Mouse (Mus musculus) G1E (cell line): ENCODE measurements around the gene Tmc8. TPM values are rescaled to one million over a fixed set of nuclear protein-coding genes. Genes with fewer than 3 reads are reported as not detected.

Experiments used
- ATAC-seq: 2 replicates; pipeline ENCODE4 v1.8.0; 2016; ENCODE audit warnings: mild to moderate bottlenecking; ENCODE audit not compliant: insufficient number of reproducible peaks, poor library complexity, low FRiP score, severe bottlenecking; ENCODE audit errors: extremely low read depth
- DNase-seq: peaks from one replicate; pipeline ENCODE4 v3.0.0; 2012; ENCODE audit warnings: low spot score
- H3K27me3 ChIP-seq: 2 replicates; pipeline ENCODE4 v1.6.1; 2012; ENCODE audit warnings: mild to moderate bottlenecking, low read length, inconsistent platforms; ENCODE audit not compliant: insufficient read depth
- H3K36me3 ChIP-seq: replicated peaks from 2 replicates; pipeline ENCODE3; 2012; ENCODE audit warnings: mild to moderate bottlenecking, inconsistent platforms
- H3K4me1 ChIP-seq: 2 replicates; pipeline ENCODE4 v1.6.1; 2012; ENCODE audit warnings: low read depth, low read length, inconsistent platforms, mixed read lengths; ENCODE audit not compliant: insufficient read depth
- H3K4me3 ChIP-seq: 2 replicates; pipeline ENCODE4 v1.5.1; 2012; ENCODE audit warnings: low read depth, mild to moderate bottlenecking, inconsistent platforms, low read length, moderate library complexity, mixed read lengths
- H3K9me3 ChIP-seq: replicated peaks from 2 replicates; pipeline ENCODE4 v1.6.1; 2012; ENCODE audit warnings: inconsistent platforms
- CTCF ChIP-seq: IDR thresholded peaks from 2 replicates; pipeline ENCODE4 v1.5.1; 2012; ENCODE audit warnings: low read depth, low read length, inconsistent platforms, mixed read lengths
- GATA1 ChIP-seq: IDR thresholded peaks from 2 replicates; pipeline ENCODE4 v1.6.1; 2012; ENCODE audit warnings: borderline replicate concordance, low read length, inconsistent platforms, mixed read lengths
- GATA2 ChIP-seq: IDR thresholded peaks from 2 replicates; pipeline ENCODE4 v1.6.1; 2012; ENCODE audit warnings: low read depth, low read length, inconsistent platforms, borderline replicate concordance
- POLR2AphosphoS5 ChIP-seq: IDR thresholded peaks from 2 replicates; pipeline ENCODE4 v1.6.1; 2012; ENCODE audit warnings: low read depth, low read length, inconsistent platforms; ENCODE audit not compliant: insufficient replicate concordance
- TAL1 ChIP-seq: conservative IDR thresholded peaks from 2 replicates; pipeline ENCODE4 v1.6.1; 2012; ENCODE audit warnings: low read depth, low read length, inconsistent platforms, mixed read lengths
- polyA plus RNA-seq: library from polyadenylated mRNA; stranded (reverse); fragments of >175 nt; gene quantifications from 2 replicates; pipeline ENCODE4 v1.2.3, GENCODE M21; 2012
- total RNA-seq, 2 experiments: library from RNA; stranded (forward) in 1 of 2; stranded (reverse) in 1 of 2; fragments of 200-1000 nt in 1 of 2; fragments of >200 nt in 1 of 2; fragmentation: Nextera tagmentation in 1 of 2; gene quantifications; 2 replicates each; pipeline ENCODE4 v1.2.3; 2014 to 2017

The Tmc8 gene
- total and polyA plus RNA-seq, 3 experiments: 3.4 to 43.8 (median 26.9) TPM

DNA sequence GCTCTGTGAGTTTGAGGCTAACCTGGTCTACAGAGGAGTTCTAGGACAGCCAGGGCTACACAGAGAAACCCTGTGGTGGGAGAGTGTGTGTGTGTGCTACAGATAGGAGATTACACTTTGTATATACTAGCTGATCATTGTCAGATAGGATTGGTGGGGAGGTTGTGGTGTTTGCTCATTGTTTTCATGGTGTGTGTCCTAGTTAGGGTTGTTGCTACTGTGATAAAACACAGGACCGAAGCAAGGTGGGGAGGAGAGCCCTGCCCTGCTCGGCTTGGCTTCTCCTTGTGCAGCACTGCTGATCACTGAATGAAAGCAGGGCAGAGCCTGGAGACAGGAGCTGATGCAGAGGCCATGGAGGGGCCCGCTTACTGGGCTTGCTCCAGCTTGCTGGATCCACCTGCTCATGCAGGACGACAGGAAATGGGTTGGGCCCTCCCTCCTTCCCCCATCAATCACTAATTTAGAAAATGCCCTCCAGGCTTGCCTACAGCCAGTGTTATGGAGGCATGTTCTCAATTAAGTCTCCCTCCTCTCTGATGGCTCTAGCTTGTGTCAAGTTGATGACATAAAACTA is 38.3 kb upstream of the Tmc8 start:
- ATAC-seq (no peak), DNase-seq (no peak)
- no peak overlapping the region for H3K4me3 ChIP-seq
- TF ChIP-seq GATA1 (no peak), GATA2 (no peak)
- no peaks in the 10 kb centered on the region for H3K27me3 ChIP-seq
- H3K9me3 ChIP-seq: no peaks in the 10 kb centered on the region
- H3K4me1 ChIP-seq: peaks cover 3% of the 10 kb centered on the region; the same call in 1 of the 2 replicates
- peaks cover 98% of the 10 kb centered on the region for H3K36me3 ChIP-seq

DNA sequence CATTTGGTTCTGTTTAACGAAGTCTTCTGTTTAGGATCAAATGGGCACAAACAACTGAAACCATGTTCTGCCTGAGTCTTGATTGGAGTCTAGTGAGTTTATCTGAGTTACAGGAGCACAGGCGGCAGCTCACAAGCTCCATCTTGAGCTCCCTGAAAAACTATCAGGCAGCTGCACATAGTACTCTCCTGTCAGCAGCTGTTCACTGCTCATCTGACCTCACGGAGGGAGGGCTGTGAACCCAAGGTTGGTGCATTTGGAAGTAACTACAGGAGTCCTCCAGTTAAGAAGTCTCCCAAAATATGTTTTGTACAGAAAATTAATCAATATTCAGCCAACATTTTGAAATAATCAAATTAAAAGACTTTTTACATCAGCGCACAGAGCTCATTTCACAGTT is 33.2 kb upstream of the Tmc8 start:
- Histone ChIP-seq H3K36me3 (peaks cover 96% of the 10 kb centered on the region), H3K9me3 (no peaks in the 10 kb centered on the region), H3K4me3 (no peak overlapping the region), H3K4me1 (peaks cover 3% of the 10 kb centered on the region; the same call in 1 of the 2 replicates), H3K27me3 (no peaks in the 10 kb centered on the region)
- DNase-seq: no peak
- no peak for ATAC-seq
- TF ChIP-seq POLR2AphosphoS5 (no peak), CTCF (no peak), GATA1 (no peak), TAL1 (no peak), GATA2 (no peak)

DNA sequence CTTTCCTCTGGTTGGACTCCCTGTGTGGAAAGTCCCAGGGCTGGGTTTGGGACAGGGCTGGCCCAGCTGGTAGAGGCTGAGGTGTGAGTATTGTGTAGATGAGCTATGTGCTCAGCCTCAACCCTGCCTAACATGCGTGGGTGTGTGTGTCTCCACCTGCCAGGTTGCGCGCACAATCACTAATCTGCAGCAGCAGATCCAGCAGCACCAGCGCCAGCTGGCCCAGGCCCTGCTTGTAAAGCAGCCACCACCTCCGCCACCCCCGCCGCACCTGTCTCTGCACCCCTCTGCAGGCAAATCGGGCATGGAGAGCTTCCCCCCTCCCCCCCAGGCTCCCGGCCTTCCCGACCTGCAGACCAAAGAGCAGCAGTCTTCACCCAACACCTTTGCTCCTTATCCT is 32.5 kb upstream of the Tmc8 start:
- no peak for ATAC-seq
- Histone ChIP-seq H3K27me3 (no peaks in the 10 kb centered on the region), H3K9me3 (no peaks in the 10 kb centered on the region), H3K4me1 (peaks cover 3% of the 10 kb centered on the region; the same call in 1 of the 2 replicates), H3K36me3 (peaks cover 97% of the 10 kb centered on the region), H3K4me3 (no peak overlapping the region)
- TF ChIP-seq CTCF (no peak), GATA2 (no peak), TAL1 (no peak), POLR2AphosphoS5 (no peak), GATA1 (no peak)
- no peak for DNase-seq

DNA sequence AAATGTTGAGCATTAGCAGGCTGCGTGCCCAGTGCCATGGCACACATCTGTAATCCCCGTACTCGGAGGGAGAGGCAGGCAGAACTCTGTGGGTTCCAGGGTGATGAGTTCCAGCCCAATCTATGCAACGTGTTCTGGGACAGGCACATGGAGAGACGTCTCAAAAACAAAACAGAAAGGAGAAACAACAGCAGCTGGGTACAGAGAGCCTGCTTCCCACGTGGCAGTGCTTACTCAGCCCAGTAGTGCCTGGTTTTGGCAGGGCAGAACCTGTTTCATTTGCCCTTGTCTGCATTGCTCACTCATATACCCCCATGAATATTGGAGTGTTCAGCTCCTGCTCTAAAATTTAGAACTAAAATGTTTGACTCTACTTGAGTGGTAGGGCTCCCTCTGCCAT is 30.3 kb upstream of the Tmc8 start:
- no peaks in the 10 kb centered on the region for H3K27me3 ChIP-seq
- no peak for ATAC-seq
- TF ChIP-seq GATA1 (no peak), CTCF (no peak), GATA2 (no peak), POLR2AphosphoS5 (no peak), TAL1 (no peak)
- no peak overlapping the region for H3K4me3 ChIP-seq
- no peak for DNase-seq
- H3K9me3 ChIP-seq: no peaks in the 10 kb centered on the region
- peaks cover 98% of the 10 kb centered on the region for H3K36me3 ChIP-seq
- peaks cover 3% of the 10 kb centered on the region; the same call in 1 of the 2 replicates for H3K4me1 ChIP-seq

DNA sequence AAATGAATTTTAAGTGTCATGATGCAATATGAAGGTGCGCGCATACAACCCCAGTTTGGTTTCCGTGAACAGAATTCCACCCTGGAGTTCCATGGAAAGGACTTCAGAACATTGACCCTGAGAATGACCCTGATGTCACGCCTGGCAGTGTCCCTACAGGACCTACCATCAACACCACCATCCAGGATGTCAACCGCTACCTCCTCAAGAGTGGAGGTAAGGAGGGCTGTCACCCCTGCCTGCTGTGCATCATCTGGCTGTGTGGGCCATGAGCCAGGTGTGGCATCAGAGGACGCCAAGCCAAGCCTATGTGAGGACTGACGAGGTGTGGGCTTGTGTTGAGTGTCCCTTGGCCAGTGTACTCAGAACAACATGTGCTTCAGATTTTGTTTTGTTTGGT is 26.0 kb upstream of the Tmc8 start:
- DNase-seq: no peak
- no peak for ATAC-seq
- TF ChIP-seq CTCF (no peak), GATA1 (no peak), GATA2 (no peak), POLR2AphosphoS5 (no peak), TAL1 (no peak)
- no peaks in the 10 kb centered on the region for H3K9me3 ChIP-seq
- H3K36me3 ChIP-seq: peaks cover 96% of the 10 kb centered on the region
- no peaks in the 10 kb centered on the region for H3K4me1 ChIP-seq
- no peaks in the 10 kb centered on the region for H3K27me3 ChIP-seq
- H3K4me3 ChIP-seq: no peak overlapping the region

DNA sequence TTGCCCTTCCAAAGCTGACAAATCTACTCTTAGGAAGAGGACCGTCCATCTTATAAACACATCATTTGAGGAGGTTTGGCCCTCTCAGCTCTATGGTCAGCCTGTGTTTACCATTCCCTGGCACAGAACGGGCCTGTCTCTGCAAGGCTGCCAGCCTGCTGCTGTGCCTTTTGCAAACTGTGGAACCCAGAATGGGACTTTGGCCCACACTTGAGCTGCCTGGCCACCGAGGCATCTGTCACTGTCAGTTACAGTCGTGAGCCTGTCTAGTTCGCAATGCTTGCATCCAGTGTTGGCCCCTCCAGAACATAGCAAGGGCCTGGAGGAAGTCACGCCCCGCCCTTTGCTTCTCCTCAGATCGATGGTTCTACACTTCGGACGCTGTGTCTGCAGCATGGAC is 22.6 kb upstream of the Tmc8 start:
- Histone ChIP-seq H3K36me3 (peaks cover 95% of the 10 kb centered on the region), H3K9me3 (no peaks in the 10 kb centered on the region), H3K4me3 (no peak overlapping the region), H3K27me3 (no peaks in the 10 kb centered on the region), H3K4me1 (no peaks in the 10 kb centered on the region)
- TF ChIP-seq GATA2 (no peak), GATA1 (no peak), TAL1 (no peak), CTCF (no peak), POLR2AphosphoS5 (no peak)
- no peak for DNase-seq
- ATAC-seq: no peak
